Mouse (Mus musculus) ES-Bruce4 (cell line): ENCODE measurements around the gene Ints13.

Source experiments
- CTCF ChIP-seq: IDR thresholded peaks from one replicate; pipeline ENCODE4 v1.8.1; 2011; ENCODE audit warnings: low read depth, low read length
- EP300 ChIP-seq: IDR thresholded peaks from 2 replicates; pipeline ENCODE4 v1.6.1; 2011; ENCODE audit warnings: low read depth, low read length; ENCODE audit not compliant: insufficient read depth
- POLR2A ChIP-seq: IDR thresholded peaks from one replicate; pipeline ENCODE4 v1.8.1; 2011; ENCODE audit warnings: low read length; ENCODE audit not compliant: insufficient read depth

DNA sequence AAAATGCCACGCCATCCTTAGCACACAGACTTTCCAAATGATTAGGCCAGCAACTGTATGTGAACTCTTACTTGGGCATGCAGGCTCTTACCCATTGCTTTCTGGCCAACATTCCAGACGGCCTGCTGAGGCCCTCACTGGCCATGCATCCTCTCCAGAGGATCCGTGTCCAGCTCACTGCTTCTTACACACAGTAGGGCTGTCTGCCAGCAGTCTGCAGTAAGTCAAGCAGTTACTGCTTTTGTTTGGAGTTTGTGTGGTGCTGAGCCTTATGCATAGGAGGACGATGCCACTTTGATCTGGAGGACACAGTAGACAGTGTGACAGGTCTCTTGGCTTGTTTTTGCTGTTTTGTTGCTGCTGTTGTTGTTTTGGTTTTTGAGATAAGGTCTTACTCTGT is 39.0 kb downstream of the Ints13 start:
- TF ChIP-seq POLR2A (no peak), CTCF (no peak), EP300 (no peak)
